Mouse (Mus musculus): ENCODE data around the gene Gm28374. TPM values are rescaled to one million over a fixed set of nuclear protein-coding genes. Genes with fewer than 3 reads are reported as not detected.

Gm28374 gene
- polyA plus RNA-seq, 1 experiment from 2014 or later = 2.5 TPM

DNA sequence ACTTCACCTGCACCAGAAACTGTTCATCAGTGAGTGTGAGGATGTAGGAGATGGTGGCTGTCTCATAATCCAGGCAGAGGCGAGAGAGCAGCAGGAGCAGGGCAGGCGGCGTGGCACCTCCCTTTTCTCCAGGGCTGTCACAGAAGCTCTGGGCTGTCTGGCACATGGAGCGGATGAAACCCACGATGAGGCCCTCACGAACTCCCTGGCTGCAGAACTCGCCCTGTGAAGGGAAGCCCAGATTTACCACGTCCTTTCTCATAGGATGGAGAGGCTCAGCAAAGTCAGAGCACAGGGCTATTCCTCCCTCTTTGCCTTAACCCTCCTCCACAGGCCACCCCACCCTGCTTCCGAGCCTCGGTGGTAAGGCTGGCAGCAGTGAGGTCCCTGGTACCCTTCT, 12.2 kb downstream of the Gm28374 start:
- no peak for ATAC-seq (ENCODE audit: low FRiP score, low TSS enrichment)
- Histone ChIP-seq H3K4me3 (ENCODE audit: low read length) (no peak overlapping the region), H3K9ac (replicated peaks; ENCODE audit: low read length) (no peak overlapping the region), H3K27me3 (ENCODE audit: insufficient read depth, low read length) (no peaks in the 10 kb centered on the region), H3K9me3 (ENCODE audit: low read length) (no peaks in the 10 kb centered on the region), H3K4me1 (ENCODE audit: insufficient read depth, low read length) (peaks cover 22% of the 10 kb centered on the region), H3K4me2 (replicated peaks; ENCODE audit: low read depth, low read length) (no peak overlapping the region), H3K27ac (ENCODE audit: low read length) (no peak overlapping the region), H3K36me3 (ENCODE audit: insufficient read depth, low read length) (peaks cover 33% of the 10 kb centered on the region)
- 94% methylated on average over 10 of the region's 10 CpGs for WGBS

DNA sequence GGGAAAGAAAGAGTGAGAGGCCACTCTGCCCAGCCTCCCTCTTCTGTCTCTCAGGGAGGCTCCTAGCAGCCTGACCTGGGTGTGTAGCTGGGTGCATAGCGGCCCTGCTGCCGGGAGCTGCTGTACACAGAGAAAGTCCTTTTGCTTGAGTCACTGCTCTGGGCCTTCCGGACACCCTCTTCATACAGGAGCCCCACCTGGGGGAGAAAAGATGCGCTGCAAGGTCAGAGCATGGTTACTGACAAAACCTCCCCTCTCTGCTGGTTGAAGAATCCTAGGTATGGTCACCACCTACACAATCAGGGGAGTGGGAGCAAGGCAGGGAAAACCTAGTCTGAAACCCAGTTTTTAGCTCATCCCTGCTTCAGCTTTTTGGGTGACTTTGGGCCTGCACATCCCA, 13.1 kb downstream of the Gm28374 start:
- H3K27ac ChIP-seq (ENCODE audit: low read length) = no peak overlapping the region
- 85% methylated on average over 4 of the region's 4 CpGs for WGBS
- H3K4me3 ChIP-seq (ENCODE audit: low read length) = no peak overlapping the region
- no peak for ATAC-seq (ENCODE audit: low FRiP score, low TSS enrichment)
- H3K4me2 ChIP-seq (replicated peaks; ENCODE audit: low read depth, low read length) = no peak overlapping the region
- peaks cover 22% of the 10 kb centered on the region for H3K4me1 ChIP-seq (ENCODE audit: insufficient read depth, low read length)
- peaks cover 31% of the 10 kb centered on the region for H3K36me3 ChIP-seq (ENCODE audit: insufficient read depth, low read length)
- H3K27me3 ChIP-seq (ENCODE audit: insufficient read depth, low read length) = no peaks in the 10 kb centered on the region
- no peak overlapping the region for H3K9ac ChIP-seq (replicated peaks; ENCODE audit: low read length)
- H3K9me3 ChIP-seq (ENCODE audit: low read length) = no peaks in the 10 kb centered on the region

GRCm38 (mm10) chr19:6067724-6068415, 14.2 kb downstream of the Gm28374 start, which contains the start of gene Tm7sf2:
TSS of gene Tm7sf2 (minus strand) at chr19:6068373.
- H3K9ac ChIP-seq (replicated peaks; ENCODE audit: low read length) = peak within 1 kb of the TSS; percentile 66
- H3K27me3 ChIP-seq (ENCODE audit: insufficient read depth, low read length) = no peaks in the 10 kb centered on the region
- peak within 1 kb of the TSS; percentile 56 for H3K4me3 ChIP-seq (ENCODE audit: low read length)
- H3K4me2 ChIP-seq (replicated peaks; ENCODE audit: low read depth, low read length) = peak within 1 kb of the TSS; percentile 89
- H3K9me3 ChIP-seq (ENCODE audit: low read length) = no peaks in the 10 kb centered on the region
- peaks cover 27% of the 10 kb centered on the region for H3K36me3 ChIP-seq (ENCODE audit: insufficient read depth, low read length)
- peak within 1 kb of the TSS; percentile 78 for H3K27ac ChIP-seq (ENCODE audit: low read length)
- ATAC-seq (ENCODE audit: low FRiP score, low TSS enrichment) = peak; percentile 95
- peaks cover 25% of the 10 kb centered on the region for H3K4me1 ChIP-seq (ENCODE audit: insufficient read depth, low read length)
- 7% methylated on average over 33 of the region's 33 CpGs for WGBS

- Histone ChIP-seq H3K9ac (replicated peaks; ENCODE audit: low read length) (peak overlapping the region; percentile 66), H3K4me1 (ENCODE audit: insufficient read depth, low read length) (peaks cover 33% of the 10 kb centered on the region), H3K36me3 (ENCODE audit: insufficient read depth, low read length) (peaks cover 27% of the 10 kb centered on the region), H3K4me2 (replicated peaks; ENCODE audit: low read depth, low read length) (peak overlapping the region; percentile 89), H3K9me3 (ENCODE audit: low read length) (no peaks in the 10 kb centered on the region), H3K4me3 (ENCODE audit: low read length) (peak overlapping the region; percentile 56), H3K27me3 (ENCODE audit: insufficient read depth, low read length) (no peaks in the 10 kb centered on the region), H3K27ac (ENCODE audit: low read length) (peak overlapping the region; percentile 69)
- peak; percentile 52 for ATAC-seq (ENCODE audit: low FRiP score, low TSS enrichment)
- WGBS = under 1% methylated on average over 30 of the region's 30 CpGs
Observed at GRCm38 (mm10) chr19:6067011-6067723, 14.9 kb downstream of the Gm28374 start.

DNA sequence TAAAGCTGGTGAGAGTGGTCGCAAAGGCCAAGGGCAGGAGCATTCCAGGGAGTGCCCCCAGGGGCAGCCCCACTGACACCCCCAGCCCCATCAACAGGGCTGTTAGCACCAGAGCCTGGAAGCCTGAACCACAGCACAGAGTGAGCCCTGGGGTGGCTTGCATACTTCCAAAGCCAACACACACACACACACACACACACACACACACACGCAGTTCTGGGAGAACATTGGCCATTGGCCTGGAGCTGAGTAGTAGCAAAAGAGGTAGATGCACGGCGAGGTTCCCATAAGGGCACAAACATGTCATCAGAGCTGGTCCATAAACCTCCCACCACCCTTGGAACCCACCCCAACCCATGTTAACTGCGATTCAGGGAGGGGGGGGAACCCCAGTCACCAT, 15.5 kb downstream of the Gm28374 start:
- peak overlapping the region; percentile 89 for H3K4me2 ChIP-seq (replicated peaks; ENCODE audit: low read depth, low read length)
- no peaks in the 10 kb centered on the region for H3K9me3 ChIP-seq (ENCODE audit: low read length)
- peak overlapping the region; percentile 56 for H3K4me3 ChIP-seq (ENCODE audit: low read length)
- peak overlapping the region; percentile 69; the same call in 1 of the 2 replicates for H3K27ac ChIP-seq (ENCODE audit: low read length)
- WGBS = 40% methylated on average over 5 of the region's 5 CpGs
- H3K9ac ChIP-seq (replicated peaks; ENCODE audit: low read length) = peak overlapping the region; percentile 66
- H3K4me1 ChIP-seq (ENCODE audit: insufficient read depth, low read length) = peaks cover 37% of the 10 kb centered on the region
- H3K36me3 ChIP-seq (ENCODE audit: insufficient read depth, low read length) = peaks cover 27% of the 10 kb centered on the region
- H3K27me3 ChIP-seq (ENCODE audit: insufficient read depth, low read length) = no peaks in the 10 kb centered on the region
- no peak for ATAC-seq (ENCODE audit: low FRiP score, low TSS enrichment)

GRCm38 (mm10) chr19:6063081-6063480, 19.0 kb downstream of the Gm28374 start:
- H3K4me2 ChIP-seq (replicated peaks; ENCODE audit: low read depth, low read length) = peak overlapping the region; percentile 100
- no peak for ATAC-seq (ENCODE audit: low FRiP score, low TSS enrichment)
- WGBS = 86% methylated on average over 6 of the region's 6 CpGs
- no peaks in the 10 kb centered on the region for H3K9me3 ChIP-seq (ENCODE audit: low read length)
- no peak overlapping the region for H3K27ac ChIP-seq (ENCODE audit: low read length)
- H3K4me1 ChIP-seq (ENCODE audit: insufficient read depth, low read length) = peaks cover 44% of the 10 kb centered on the region
- no peaks in the 10 kb centered on the region for H3K27me3 ChIP-seq (ENCODE audit: insufficient read depth, low read length)
- no peak overlapping the region for H3K9ac ChIP-seq (replicated peaks; ENCODE audit: low read length)
- peaks cover 10% of the 10 kb centered on the region for H3K36me3 ChIP-seq (ENCODE audit: insufficient read depth, low read length)
- no peak overlapping the region for H3K4me3 ChIP-seq (ENCODE audit: low read length)

GRCm38 (mm10) chr19:6062418-6062817, 19.6 kb downstream of the Gm28374 start:
- no peak for ATAC-seq (ENCODE audit: low FRiP score, low TSS enrichment)
- Histone ChIP-seq H3K9ac (replicated peaks; ENCODE audit: low read length) (peak overlapping the region; percentile 97), H3K4me2 (replicated peaks; ENCODE audit: low read depth, low read length) (peak overlapping the region; percentile 100), H3K4me3 (ENCODE audit: low read length) (peak overlapping the region; percentile 94), H3K36me3 (ENCODE audit: insufficient read depth, low read length) (peaks cover 10% of the 10 kb centered on the region), H3K9me3 (ENCODE audit: low read length) (no peaks in the 10 kb centered on the region), H3K4me1 (ENCODE audit: insufficient read depth, low read length) (peaks cover 39% of the 10 kb centered on the region), H3K27ac (ENCODE audit: low read length) (peak overlapping the region; percentile 97), H3K27me3 (ENCODE audit: insufficient read depth, low read length) (no peaks in the 10 kb centered on the region)
- WGBS = 39% methylated on average over 5 of the region's 5 CpGs

DNA sequence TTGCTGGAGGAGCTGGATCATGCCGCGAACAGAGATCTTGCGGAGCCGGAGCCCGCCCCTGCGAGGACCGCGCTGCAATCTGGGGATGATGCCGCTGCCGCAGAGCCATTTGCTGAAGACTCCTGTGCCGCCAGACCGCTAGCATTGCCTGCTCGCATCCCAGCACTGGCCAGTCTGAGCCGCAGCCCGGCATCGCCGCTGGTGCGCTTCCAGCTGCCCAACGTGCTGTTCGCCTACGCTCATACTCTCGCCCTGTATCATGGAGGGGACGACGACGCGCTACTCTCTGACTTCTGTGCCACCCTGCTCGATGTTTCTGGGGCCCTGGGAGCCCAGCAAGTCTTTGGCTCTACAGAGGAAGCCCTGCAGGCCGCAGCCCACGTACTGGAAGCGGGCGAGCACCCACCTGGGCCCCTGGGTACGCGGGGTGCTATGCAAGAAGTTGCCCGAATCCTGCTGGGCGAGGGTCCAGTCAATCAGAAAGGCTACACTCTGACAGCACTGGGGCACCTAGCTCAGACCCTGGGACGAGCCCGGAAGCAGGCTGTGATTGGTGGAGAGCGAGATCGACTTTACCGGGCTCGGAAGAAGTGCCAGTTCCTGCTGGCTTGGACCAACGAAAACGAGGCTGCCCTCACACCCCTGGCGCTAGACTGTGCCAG, 20.3 kb downstream of the Gm28374 start:
- H3K9me3 ChIP-seq (ENCODE audit: low read length) = no peaks in the 10 kb centered on the region
- peak overlapping the region; percentile 94 for H3K4me3 ChIP-seq (ENCODE audit: low read length)
- peak; percentile 5; the same call in 1 of the 2 replicates for ATAC-seq (ENCODE audit: low FRiP score, low TSS enrichment)
- WGBS = under 1% methylated on average over 44 of the region's 44 CpGs
- H3K4me2 ChIP-seq (replicated peaks; ENCODE audit: low read depth, low read length) = peak overlapping the region; percentile 100
- H3K9ac ChIP-seq (replicated peaks; ENCODE audit: low read length) = peak overlapping the region; percentile 97
- H3K36me3 ChIP-seq (ENCODE audit: insufficient read depth, low read length) = peaks cover 10% of the 10 kb centered on the region
- H3K27me3 ChIP-seq (ENCODE audit: insufficient read depth, low read length) = no peaks in the 10 kb centered on the region
- H3K27ac ChIP-seq (ENCODE audit: low read length) = peak overlapping the region; percentile 97
- peaks cover 35% of the 10 kb centered on the region for H3K4me1 ChIP-seq (ENCODE audit: insufficient read depth, low read length)

DNA sequence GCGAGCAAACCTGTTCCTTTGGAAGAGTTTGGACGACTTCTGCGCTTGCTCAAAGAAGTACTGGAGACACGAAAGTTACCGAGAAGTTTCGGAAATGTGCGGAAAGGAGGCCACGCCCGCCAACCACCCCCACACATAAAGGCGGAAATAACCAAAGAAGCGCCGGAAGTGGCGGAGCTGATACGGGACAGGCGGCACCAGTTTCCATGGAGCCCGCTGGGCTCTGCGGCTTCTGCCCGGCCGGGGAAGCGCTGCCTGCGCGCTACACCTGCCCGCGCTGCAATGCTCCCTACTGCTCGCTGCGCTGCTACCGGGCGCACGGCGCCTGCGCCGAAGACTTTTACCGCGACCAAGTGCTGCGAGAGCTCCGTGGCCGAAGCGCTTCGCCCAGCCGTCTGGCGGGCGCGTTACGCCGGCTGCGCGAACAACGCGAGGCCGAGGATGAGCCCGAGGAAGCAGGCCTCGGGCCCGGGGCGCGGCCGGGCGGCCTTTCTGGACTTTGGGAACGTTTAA, 21.0 kb downstream of the Gm28374 start, which contains the start of gene Znhit2:
Znhit2 (plus strand) TSS at position 172 of the 513 bp plus-strand sequence.
- Histone ChIP-seq H3K9ac (replicated peaks; ENCODE audit: low read length) (peak within 1 kb of the TSS; percentile 97), H3K9me3 (ENCODE audit: low read length) (no peaks in the 10 kb centered on the region), H3K4me1 (ENCODE audit: insufficient read depth, low read length) (peaks cover 37% of the 10 kb centered on the region), H3K4me2 (replicated peaks; ENCODE audit: low read depth, low read length) (peak within 1 kb of the TSS; percentile 100), H3K27ac (ENCODE audit: low read length) (peak within 1 kb of the TSS; percentile 97), H3K36me3 (ENCODE audit: insufficient read depth, low read length) (peaks cover 10% of the 10 kb centered on the region), H3K27me3 (ENCODE audit: insufficient read depth, low read length) (no peaks in the 10 kb centered on the region), H3K4me3 (ENCODE audit: low read length) (peak within 1 kb of the TSS; percentile 94)
- WGBS = under 1% methylated on average over 58 of the region's 58 CpGs
- peak; percentile 76 for ATAC-seq (ENCODE audit: low FRiP score, low TSS enrichment)

Measured in kidney, embryonic 16.5 days (tissue).